Mouse (Mus musculus): ENCODE measurements around the gene Cx3cr1. TPM values are rescaled to one million over a fixed set of nuclear protein-coding genes. Genes with fewer than 3 reads are reported as not detected.
"Not testable (repeated sequence)": the region's sequence is repeated elsewhere in the genome, so short reads cannot be mapped to it uniquely, and the experiment has no call there.

Cx3cr1 gene
- 3.4 and 4.9 TPM in 2 replicates for total RNA-seq (2017)

DNA sequence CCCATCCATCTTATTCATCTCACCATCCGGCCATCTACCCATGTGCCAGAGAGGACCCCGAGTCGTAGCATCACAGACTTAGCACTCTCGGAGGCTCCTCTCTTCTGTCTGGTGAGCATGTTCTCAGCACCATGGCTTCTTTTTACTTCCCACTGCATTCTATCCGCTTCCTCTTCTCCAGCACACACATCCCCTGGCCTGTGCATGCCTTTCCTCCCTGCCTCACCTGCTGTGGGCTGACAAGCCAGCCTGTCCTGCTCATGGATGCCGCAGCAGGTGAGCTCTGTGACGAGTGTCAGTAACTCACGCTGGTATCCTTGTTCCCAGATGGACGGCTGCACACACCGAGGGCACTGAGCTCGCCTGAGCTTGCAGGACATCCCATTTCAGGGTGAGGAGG lies at the start of gene Cx3cr1:
TSS of gene Cx3cr1 (minus strand) at position 101 of the 400 bp plus-strand sequence.
- ATAC-seq (replicated peaks in 1 of 2; ENCODE audit: insufficient read depth in 1 of 2, low FRiP score in 2 of 2, low TSS enrichment in 1 of 2, low read depth in 1 of 2, poor library complexity in 2 of 2, severe bottlenecking in 2 of 2): no peak

DNA sequence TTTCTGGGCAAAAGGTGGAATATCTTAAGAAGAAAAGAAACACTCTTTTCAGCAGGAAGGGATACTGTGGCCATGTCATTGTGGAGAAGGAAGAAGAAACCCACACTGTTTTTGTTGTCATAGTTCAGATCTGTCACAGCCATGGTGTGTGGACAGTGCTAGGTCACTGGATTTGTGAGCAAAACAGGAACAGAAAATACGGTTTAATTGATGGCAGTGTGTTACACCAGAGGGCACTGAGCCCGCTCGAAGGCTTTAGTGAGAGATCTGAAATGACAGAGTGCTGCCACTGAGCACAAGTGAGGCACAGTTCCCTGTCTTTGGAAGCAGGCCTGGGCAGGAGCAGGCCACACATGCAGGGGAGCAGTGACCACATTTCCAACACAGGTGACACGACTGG lies 48.5 kb upstream of the Cx3cr1 start:
- no peak for ATAC-seq (replicated peaks in 1 of 2; ENCODE audit: insufficient read depth in 1 of 2, low FRiP score in 2 of 2, low TSS enrichment in 1 of 2, low read depth in 1 of 2, poor library complexity in 2 of 2, severe bottlenecking in 2 of 2)

DNA sequence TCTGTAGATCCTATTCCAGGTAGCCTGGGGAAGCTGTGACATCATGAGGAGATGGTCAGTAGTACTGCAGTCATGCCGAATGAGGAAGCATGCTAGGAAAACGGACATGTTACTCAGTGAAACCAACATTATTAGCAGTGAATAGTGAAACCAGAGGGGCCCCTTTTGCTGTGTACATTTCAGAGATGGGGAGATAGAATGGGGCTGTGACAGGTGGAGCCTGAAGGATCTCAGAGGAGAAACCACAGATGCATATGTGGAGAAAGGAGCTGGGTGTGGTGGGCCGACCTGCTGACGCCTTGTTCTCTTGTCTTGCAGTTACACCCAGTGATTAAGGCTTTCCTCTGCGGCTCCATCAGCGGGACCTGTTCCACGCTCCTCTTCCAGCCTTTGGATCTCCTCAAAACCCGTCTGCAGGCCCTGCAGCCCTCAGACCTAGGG lies 46.5 kb upstream of the Cx3cr1 start:
- ATAC-seq (replicated peaks in 1 of 2; ENCODE audit: insufficient read depth in 1 of 2, low FRiP score in 2 of 2, low TSS enrichment in 1 of 2, low read depth in 1 of 2, poor library complexity in 2 of 2, severe bottlenecking in 2 of 2): peak; percentile 29 to 38; a peak in 3 of 4 replicates

DNA sequence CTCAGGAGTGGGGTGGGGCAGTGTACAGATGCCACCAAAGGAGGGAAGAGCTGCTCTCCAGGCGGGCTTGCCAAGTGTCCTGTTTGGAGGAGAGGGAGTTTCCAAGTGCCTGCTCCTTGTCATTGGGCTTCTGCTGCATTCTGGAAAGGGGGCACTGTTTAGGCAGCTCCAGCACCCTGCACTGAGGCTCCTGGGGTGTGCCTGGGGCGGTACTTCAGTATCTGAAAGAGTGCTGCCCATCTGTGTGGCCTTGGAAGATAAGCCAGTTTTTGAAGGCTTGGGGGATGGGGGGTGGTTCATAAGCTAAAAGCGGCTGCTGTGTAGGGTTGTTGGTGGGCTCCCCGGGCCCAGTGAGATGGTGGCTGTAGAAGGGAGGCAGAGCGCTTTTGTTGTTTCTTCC lies 45.9 kb upstream of the Cx3cr1 start:
- ATAC-seq (replicated peaks in 1 of 2; ENCODE audit: insufficient read depth in 1 of 2, low FRiP score in 2 of 2, low TSS enrichment in 1 of 2, low read depth in 1 of 2, poor library complexity in 2 of 2, severe bottlenecking in 2 of 2): peak in 1 of 2 experiments; percentile 52; a peak in 2 of 4 replicates

DNA sequence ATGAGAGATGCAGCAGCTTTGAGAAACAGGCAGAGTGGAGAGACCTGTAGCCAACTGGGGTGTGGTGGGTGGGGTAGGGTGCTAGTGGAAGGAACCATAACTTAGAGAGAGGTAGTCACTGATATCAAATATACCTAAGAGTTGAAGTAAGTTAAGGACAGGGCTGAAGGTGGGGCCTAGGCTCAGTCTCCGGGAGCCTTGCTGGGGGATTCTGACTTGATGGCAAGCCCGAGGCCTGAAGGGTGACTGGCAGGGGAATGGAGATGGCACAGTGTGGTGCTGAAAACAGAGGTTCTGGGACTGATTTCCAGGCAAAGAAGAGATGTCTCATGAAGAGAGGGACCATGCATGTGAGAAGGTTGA lies 45.1 kb upstream of the Cx3cr1 start:
- no peak for ATAC-seq (replicated peaks in 1 of 2; ENCODE audit: insufficient read depth in 1 of 2, low FRiP score in 2 of 2, low TSS enrichment in 1 of 2, low read depth in 1 of 2, poor library complexity in 2 of 2, severe bottlenecking in 2 of 2)

DNA sequence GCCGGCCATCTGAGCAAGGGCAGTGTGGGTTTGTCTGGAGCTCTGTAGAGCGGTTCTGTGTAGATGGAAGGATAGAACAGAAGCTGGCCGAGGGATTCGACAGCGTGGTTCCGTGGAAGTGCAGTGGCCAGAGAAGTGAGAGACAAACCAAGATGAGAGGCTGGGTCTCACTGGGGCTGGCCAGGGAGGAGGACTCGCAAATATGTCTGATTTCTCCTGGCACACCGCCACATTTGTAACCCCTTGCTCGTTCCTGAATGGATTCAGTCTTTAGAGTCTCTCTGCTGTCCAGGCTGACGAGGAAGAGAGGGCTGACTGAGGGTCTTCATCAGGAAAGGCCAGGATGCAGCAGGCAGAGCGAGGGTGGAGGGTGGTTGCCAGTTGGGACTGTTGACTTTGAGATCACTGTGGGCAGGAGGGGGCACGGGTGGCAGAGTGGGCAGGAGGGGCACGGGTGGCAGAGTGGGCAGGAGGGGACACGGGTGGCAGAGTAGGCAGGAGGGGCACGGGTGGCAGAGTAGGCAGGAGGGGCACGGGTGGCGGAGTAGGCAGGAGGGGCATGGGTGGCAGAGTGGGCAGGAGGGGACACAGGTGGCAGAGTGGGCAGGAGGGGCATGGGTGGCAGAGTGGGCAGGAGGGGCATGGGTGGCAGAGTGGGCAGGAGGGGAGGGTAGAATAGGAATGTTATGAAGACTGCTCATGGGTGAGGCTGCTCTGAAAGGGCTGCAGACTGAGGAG lies 44.5 kb upstream of the Cx3cr1 start:
- ATAC-seq (replicated peaks in 1 of 2; ENCODE audit: insufficient read depth in 1 of 2, low FRiP score in 2 of 2, low TSS enrichment in 1 of 2, low read depth in 1 of 2, poor library complexity in 2 of 2, severe bottlenecking in 2 of 2): no peak

DNA sequence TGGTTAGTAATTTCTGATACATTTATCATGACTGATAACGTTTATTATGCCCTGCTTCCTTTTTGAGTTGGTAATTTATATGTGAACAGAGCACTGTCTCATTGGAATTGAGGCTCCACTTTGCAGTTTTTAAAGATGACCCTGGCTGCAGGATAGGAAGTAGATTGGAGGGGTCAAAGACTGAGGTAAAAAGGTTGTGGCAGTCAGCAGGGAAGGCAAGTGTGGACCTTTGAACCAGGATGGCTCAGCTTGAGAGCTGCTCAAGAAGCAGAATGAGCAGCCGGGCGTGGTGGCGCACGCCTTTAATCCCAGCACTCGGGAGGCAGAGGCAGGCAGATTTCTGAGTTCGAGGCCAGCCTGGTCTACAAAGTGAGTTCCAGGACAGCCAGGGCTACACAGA lies 43.8 kb upstream of the Cx3cr1 start:
- no peak for ATAC-seq (replicated peaks in 1 of 2; ENCODE audit: insufficient read depth in 1 of 2, low FRiP score in 2 of 2, low TSS enrichment in 1 of 2, low read depth in 1 of 2, poor library complexity in 2 of 2, severe bottlenecking in 2 of 2)

DNA sequence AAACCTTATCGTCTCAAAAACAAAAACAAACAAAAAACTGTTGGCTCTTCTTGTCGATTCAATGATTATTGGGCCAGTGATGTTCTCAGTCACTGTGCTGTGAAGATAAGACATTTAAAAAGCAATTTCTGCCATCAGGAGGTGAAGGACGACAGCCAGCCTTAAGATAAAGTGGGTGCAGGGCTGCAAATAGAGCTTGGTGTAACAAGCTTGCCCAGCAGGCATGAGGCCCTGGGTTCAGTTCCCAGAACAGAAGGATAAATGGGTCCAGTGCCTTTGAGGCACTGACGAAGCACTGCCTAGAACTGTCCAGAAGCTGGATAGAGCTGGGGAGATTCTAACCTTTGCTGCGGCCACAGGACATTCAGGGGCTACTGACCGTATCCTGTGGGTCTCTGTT lies 42.8 kb upstream of the Cx3cr1 start:
- no peak for ATAC-seq (replicated peaks in 1 of 2; ENCODE audit: insufficient read depth in 1 of 2, low FRiP score in 2 of 2, low TSS enrichment in 1 of 2, low read depth in 1 of 2, poor library complexity in 2 of 2, severe bottlenecking in 2 of 2)

DNA sequence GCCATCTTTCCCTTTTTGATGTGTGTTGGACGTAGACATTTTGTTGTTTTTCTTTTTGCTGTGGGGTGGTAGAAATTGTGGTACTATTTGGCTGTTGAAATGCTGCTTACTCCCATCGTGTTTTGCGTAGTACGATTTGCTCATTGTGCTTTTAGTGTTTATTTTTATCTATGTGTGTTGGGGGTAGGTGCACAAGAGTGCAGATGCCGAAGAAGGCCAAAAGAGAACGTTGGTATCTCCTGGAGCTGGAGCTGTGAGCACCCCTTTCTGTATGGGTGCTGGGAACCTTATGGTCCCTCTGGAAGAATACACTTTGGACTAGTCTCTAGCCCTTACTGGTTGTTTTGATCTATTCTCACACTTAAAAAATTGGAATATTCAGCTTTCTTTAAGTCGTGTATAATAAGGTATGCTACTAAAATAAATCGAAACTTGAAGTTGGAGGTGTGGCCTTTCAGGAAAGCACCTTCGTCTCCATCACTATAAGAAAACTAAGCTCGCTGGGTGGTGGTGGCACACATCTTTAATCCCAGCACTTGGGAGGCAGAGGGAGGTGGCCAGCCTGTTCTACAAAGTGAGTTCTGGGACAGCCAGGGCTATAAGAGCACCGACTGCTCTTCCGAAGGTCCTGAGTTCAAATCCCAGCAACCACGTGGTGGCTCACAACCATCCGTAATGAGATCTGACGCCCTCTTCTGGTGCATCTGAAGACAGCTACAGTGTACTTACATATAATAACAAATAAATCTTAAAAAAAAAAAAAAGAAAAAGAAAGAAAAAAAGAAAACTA lies 41.7 kb upstream of the Cx3cr1 start:
- ATAC-seq (replicated peaks in 1 of 2; ENCODE audit: insufficient read depth in 1 of 2, low FRiP score in 2 of 2, low TSS enrichment in 1 of 2, low read depth in 1 of 2, poor library complexity in 2 of 2, severe bottlenecking in 2 of 2): no peak

DNA sequence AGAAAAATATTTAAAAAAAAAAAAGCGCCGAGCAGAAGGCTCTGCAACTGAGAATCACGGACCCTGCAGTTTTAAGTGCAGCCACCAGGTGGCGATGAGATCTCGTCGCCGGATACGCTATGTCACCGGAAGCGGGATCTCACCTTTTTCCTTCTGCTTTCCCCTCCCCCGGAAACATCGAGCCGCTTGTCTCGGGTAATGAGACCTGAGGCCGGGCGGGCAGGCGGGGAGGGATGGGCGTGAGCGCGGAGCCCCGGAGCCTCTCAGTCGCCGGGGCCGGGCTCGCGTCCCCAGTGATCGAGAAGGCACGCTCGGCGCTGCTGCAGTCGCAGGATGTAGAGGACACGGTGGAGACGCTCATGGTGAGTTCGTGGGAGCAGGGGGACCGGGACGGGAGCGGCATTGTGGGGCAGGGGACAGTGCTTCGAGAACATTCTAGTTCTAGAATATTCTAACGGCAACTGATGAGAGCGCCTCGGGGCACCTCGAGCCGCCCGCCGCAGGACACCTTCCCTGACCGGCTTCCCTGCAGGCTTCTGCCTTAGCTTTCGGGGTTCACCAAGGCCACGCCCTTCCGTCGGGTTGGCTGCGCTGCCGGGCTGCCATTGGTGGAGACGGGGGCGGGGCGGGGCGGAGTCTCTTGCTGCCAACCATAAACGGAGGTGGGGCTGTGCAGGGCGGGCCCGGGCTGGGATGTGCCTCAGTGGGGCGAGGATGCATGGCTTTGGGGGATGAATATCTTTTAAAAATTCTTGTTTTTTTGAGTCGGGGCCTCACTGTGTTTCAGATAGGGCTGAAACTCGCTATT lies 40.7 kb upstream of the Cx3cr1 start, which contains the start of gene Slc25a38:
TSS of gene Slc25a38 (plus strand) at position 164 of the 808 bp plus-strand sequence.
- ATAC-seq (replicated peaks in 1 of 2; ENCODE audit: insufficient read depth in 1 of 2, low FRiP score in 2 of 2, low TSS enrichment in 1 of 2, low read depth in 1 of 2, poor library complexity in 2 of 2, severe bottlenecking in 2 of 2): peak; percentile 96

DNA sequence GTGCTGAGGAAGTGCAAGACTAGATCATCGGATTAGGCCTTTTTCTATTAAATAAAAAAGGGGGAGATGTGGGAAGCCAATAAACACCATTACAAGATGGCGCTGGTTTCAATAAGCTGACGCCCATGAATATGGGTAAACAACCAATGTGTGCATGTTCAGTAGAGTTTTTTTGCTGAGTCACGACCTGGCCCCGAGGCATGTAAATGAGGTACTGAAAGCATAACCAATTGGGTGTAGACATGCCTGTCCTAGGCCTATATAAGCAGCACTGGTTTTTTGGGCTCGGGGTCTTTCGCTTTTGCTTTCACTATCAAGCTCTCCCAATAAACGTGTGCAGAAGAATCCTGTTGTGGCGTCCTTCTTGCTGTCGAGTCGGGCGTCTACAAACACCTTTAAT lies 39.3 kb upstream of the Cx3cr1 start:
- ATAC-seq (replicated peaks in 1 of 2; ENCODE audit: insufficient read depth in 1 of 2, low FRiP score in 2 of 2, low TSS enrichment in 1 of 2, low read depth in 1 of 2, poor library complexity in 2 of 2, severe bottlenecking in 2 of 2): not testable (repeated sequence)

DNA sequence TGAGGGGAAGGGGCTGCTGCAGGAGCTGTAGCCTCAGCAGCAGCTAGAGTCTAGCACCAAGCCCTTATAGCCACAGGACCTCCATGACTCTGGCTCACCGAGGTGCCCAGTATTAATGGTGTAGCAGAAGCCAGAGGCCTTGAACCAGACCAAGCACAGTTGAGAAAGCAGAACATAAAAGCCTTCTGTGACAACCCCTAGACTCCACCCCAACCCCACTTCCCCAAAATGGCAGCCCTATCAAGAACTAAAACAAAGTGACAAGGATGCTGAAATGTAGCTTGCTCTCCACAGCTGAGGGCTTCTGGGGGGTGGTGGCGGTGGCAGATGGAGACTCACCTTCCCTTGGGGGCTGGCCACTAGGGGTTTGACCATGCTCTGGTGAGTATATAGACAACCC lies 31.5 kb upstream of the Cx3cr1 start:
- ATAC-seq (replicated peaks in 1 of 2; ENCODE audit: insufficient read depth in 1 of 2, low FRiP score in 2 of 2, low TSS enrichment in 1 of 2, low read depth in 1 of 2, poor library complexity in 2 of 2, severe bottlenecking in 2 of 2): no peak

DNA sequence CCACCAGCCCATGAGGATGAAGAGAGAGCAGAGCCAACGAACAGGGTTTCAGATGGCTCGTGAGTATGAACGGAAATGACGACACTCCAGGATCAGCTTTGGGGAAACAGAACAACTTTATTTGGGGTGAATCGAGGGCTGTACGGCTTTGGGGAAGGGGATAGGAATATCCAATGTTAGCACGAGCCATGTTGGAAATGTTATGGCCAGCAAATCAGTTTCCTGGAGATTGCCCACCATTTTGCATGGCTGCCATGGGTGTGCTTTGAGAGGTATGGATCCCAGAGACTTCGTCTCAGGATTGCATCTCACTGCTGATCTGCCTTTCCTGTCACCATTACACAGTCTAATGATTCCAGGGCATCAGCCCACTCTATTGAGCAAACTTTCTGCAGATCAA lies 29.6 kb upstream of the Cx3cr1 start:
- no peak for ATAC-seq (replicated peaks in 1 of 2; ENCODE audit: insufficient read depth in 1 of 2, low FRiP score in 2 of 2, low TSS enrichment in 1 of 2, low read depth in 1 of 2, poor library complexity in 2 of 2, severe bottlenecking in 2 of 2)

DNA sequence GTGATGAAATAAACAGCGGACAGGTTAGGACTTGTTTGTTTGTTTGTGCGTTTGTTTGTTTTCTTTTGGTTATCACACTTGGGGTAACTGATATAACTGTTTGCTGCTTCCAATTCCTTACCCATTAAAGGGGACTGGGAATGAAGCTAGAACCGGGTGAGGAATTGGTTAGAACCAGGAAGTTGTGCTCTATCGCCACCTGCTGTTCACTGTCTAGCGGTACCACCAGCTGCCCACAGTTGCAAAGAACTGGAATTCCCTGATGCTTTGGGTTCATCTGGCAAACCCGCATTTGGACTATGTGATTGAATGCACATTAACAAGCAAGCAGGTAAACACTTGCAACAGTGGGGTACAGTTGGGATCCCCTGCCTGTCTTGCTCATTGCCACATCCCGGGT lies 29.0 kb upstream of the Cx3cr1 start:
- peak; percentile 82 to 93 for ATAC-seq (replicated peaks in 1 of 2; ENCODE audit: insufficient read depth in 1 of 2, low FRiP score in 2 of 2, low TSS enrichment in 1 of 2, low read depth in 1 of 2, poor library complexity in 2 of 2, severe bottlenecking in 2 of 2)

DNA sequence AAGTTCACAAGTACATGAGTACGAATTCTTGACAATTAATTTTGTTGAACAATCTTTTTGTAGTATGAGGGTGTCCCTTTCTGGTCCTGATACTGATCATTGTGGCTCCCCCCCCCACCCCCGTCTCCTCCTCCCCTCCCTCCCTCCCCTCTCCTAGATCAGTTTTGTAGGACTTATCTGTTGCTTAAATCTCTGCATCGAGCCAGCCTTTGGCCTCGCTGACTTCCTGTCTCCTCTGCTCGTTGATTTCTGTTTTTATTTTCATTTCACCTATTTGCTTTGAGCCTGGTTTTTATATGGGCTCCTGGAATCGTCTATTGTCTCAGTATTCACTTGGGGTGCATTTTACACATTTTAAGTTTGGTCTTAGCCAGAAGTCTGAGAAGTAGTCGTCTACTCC lies 26.2 kb upstream of the Cx3cr1 start:
- ATAC-seq (replicated peaks in 1 of 2; ENCODE audit: insufficient read depth in 1 of 2, low FRiP score in 2 of 2, low TSS enrichment in 1 of 2, low read depth in 1 of 2, poor library complexity in 2 of 2, severe bottlenecking in 2 of 2): no peak

DNA sequence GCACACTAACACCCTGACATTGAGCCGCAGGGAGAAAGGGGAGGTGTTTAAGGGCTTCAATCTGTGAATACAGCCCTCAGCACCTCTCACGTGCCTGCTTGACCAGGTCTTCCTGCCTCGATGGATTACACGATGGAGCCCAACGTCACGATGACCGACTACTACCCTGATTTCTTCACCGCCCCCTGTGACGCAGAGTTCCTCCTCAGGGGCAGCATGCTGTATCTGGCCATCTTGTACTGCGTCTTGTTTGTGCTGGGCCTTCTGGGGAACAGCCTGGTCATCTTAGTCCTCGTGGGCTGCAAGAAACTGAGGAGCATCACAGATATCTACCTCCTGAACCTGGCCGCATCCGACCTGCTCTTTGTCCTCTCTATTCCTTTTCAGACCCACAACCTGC lies 24.0 kb upstream of the Cx3cr1 start:
- ATAC-seq (replicated peaks in 1 of 2; ENCODE audit: insufficient read depth in 1 of 2, low FRiP score in 2 of 2, low TSS enrichment in 1 of 2, low read depth in 1 of 2, poor library complexity in 2 of 2, severe bottlenecking in 2 of 2): no peak

DNA sequence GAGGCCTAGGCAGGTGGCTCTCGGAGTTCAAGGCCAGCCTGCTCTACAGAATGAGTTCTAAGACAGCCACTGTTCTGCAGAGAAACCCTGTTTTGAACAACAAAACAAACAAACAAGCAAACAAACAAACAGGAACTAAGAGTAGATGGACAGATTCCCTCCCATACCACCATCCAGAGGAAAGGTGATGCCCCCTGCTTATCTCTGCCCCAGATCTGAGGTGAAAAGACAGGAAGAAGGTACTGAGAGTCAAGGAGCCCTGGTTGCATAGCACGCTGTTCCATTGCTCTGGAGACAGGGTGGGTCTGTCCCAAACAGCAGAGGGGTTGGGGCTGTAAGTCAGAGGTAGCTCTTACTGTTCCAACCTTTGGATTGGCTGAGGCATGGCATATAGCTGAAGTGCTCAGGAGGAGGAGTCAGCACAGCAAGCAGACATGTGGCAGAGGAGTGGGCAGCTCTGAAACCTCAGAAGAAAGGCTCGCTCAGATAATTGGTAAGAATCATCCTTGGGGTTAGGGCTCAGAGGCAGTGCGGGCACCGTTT lies 22.1 kb upstream of the Cx3cr1 start, which contains the start of gene Ccr8:
TSS of gene Ccr8 (plus strand) at position 419 of the 543 bp plus-strand sequence.
- ATAC-seq (replicated peaks in 1 of 2; ENCODE audit: insufficient read depth in 1 of 2, low FRiP score in 2 of 2, low TSS enrichment in 1 of 2, low read depth in 1 of 2, poor library complexity in 2 of 2, severe bottlenecking in 2 of 2): no peak

Data from hematopoietic stem cell, adult 5-6 weeks (primary cell).